Mouse (Mus musculus) erythroblast, adult 5-6 weeks (primary cell): ENCODE measurements around the gene Ddrgk1. TPM values are rescaled to one million over a fixed set of nuclear protein-coding genes. Genes with fewer than 3 reads are reported as not detected.
"Not testable (repeated sequence)": the region's sequence is repeated elsewhere in the genome, so short reads cannot be mapped to it uniquely, and the experiment has no call there.

ENCODE experiments used
- ATAC-seq: replicated peaks from 2 replicates; pipeline ENCODE4 v1.8.0; 2016; ENCODE audit warnings: moderate number of reproducible peaks, mild to moderate bottlenecking, moderate TSS enrichment, inconsistent platforms; ENCODE audit not compliant: poor library complexity, low FRiP score, severe bottlenecking
- total RNA-seq, 2 experiments: library from RNA; stranded (forward) in 1 of 2; stranded (reverse) in 1 of 2; fragments of 150-400 nt in 1 of 2; fragments of 200-764, 138-1000 nt in 1 of 2; gene quantifications; 2 replicates each; pipeline versions ENCODE4 v1.2.3 to v1.2.4; 2015 to 2017; ENCODE audit warnings: low replicate concordance in 2 of 2

Gene Ddrgk1
- total RNA-seq, 2 experiments from 2014 or later: 19.8 to 20.9 TPM

- peak; percentile 81 for ATAC-seq
Measured at GRCm38 (mm10) chr2:130655660-130656339, 8.7 kb downstream of the Ddrgk1 start.

DNA sequence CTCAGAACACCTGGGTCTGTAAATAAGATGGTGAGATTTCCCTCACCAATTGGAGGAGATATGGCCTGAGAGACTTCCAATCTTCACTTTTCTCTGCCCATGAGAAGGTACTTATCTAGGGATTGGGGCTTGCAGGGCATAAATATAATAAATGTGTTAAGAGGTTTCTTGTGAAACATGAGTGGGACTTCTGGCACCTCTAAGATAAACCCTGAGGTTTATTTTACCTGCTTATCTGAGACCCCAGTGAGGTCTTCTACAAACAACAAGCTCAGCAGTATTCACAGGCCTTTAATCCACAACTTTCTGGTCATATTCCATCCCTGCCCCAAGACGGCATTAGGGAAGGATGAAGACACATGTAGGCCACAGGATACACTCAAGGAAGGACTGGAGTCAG lies 10.7 kb downstream of the Ddrgk1 start:
- no peak for ATAC-seq

GRCm38 (mm10) chr2:130653303-130653702 lies 11.2 kb downstream of the Ddrgk1 start:
- no peak for ATAC-seq

- ATAC-seq: not testable (repeated sequence)
Measured at GRCm38 (mm10) chr2:130649028-130649427, 15.4 kb downstream of the Ddrgk1 start.

- ATAC-seq: no peak
Measured at GRCm38 (mm10) chr2:130645198-130645597, 19.3 kb downstream of the Ddrgk1 start.

GRCm38 (mm10) chr2:130642684-130643369 lies 21.6 kb downstream of the Ddrgk1 start, which contains the start of gene Lzts3:
Gene Lzts3, minus strand, starts transcription at chr2:130642803.
- peak; percentile 95 for ATAC-seq

DNA sequence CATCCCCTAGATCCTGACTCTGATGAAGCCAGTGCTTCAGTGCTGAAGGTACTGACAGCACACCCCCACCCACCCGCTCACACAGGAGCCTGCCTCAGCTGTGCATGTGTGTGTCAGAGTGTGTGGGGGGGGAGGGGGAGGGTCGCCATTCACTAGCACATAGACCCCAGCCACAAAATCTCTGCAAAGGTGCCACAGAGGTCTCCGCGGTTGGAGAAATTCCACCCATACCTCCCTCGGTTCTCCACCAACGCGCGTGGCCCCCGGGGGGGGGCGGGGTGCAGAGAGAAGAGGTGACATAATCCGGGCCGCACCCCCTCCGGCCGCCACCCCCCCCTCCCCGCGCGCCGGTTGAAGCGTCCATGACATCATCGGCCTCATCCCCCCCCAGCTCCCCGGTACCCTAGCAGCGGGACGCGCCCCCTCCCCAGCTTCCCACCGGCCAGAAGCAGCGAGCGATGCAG lies 22.2 kb downstream of the Ddrgk1 start:
- no peak for ATAC-seq

DNA sequence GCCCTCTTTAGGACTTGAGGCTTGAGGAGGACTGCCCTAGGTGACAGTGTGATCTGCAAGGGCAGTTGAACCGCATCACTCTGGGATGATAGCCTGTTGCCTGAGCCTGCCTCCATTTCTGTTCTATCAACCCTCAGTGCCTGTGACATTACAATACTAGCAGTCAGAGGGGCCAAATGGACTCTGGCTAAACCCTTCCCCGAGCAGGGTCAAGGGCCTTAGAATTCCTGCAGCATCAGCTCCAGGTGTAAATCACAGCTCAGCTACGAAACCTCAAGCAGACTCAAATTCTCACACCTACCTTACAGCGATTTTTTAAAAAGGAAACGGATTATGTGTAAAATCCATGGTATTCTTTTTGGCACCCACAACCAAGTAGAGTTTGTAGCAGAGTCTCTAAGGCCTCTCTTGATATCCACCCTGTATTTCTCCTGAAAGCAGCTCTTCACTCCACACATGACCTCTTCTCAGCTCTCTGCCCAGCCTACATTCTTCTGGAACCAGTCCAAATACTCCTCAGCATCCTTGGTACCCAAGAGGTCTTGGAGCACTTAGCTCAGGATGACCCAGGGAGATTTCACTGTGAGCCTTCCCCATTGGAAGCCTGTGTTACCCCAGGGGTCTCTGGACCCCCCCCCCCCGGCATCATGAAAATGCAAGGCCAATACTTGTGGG lies 23.0 kb downstream of the Ddrgk1 start:
- ATAC-seq: no peak

GRCm38 (mm10) chr2:130639276-130639675 lies 25.2 kb downstream of the Ddrgk1 start:
- no peak for ATAC-seq

DNA sequence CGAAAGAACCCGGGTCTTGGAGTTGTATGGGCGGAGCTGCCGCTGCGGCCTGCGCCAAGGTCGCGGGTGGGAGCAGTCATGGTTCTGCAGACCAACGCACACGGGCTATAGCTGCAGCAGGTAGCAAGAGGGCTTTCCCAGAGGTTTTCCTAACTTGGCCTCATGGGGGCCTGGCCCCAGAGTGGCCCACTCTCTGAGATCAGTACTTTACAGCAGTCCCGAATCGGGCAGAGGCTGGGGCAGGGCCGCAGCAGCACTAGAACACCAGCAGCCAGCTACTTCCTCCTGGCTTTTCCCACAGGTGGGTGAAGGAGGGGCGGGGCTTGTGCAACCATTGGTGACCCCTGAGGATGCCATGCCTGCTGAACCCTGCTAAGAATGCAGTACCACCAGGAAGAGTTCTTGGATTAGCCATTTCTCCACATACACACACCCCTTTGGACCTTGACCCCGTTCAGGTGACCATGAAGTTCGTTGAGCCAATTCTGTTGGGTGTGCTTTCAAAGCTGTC lies 26.3 kb downstream of the Ddrgk1 start:
- no peak for ATAC-seq

DNA sequence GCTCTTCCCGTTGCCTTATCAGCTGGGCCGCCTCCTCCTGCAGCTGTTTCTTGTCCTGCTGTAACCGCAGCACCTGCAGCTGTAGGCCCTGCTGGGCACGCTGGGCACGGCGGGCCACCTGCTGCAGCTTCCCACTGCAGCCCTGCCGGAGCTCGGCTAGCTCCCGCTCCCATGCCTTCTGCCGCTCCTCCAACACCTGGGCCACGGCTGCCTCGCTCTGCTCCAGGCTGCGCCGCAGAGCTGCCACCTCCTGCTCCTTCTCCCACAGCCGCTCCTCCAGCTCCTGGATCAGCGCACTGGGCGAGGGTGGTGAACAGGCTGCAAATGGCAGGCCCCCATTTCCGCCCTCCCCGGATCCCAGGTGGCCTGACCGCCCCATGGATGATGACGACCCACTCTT lies 28.6 kb downstream of the Ddrgk1 start:
- ATAC-seq: 0 out of 2 replicates have a peak, but pooled peaks have one; percentile 27

- ATAC-seq: no peak
Measured at GRCm38 (mm10) chr2:130634739-130635411, 29.6 kb downstream of the Ddrgk1 start.

DNA sequence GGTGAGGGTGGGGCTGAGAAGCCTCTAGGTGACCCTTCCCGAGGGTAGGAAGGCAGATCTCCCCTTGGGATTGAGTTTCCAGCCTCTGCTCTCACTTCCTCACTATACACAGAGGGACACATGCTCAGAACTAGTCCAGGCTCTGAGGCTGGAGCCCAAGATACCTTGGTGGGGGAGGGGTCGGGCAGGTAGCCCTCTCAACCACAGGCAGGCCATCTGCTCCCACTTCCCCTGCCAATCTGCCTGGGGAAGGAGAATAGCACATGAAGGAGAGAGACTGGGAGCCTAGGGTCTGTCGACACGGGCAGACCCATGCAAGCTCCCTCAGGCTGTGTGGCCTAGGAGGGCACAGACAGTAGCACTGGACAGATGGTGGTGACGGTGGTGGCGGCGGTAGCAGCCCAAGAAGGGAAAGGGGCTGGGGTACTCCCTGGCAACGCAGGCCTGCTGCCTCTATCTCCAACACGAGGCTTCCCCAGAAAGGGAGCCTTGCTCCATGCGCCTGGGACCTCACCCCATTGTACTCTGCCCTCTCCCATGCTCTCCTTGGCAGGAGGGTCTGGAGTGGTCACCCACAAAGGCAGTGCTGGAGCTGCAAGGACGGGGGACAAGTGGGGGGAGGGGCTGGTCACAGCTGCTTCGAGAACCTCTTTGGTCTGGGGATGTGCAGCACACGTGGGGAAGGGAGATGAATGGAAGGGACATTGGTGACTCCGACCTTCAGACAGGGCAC lies 30.3 kb downstream of the Ddrgk1 start:
- no peak for ATAC-seq

- no peak for ATAC-seq
Measured at GRCm38 (mm10) chr2:130632887-130633675, 31.4 kb downstream of the Ddrgk1 start.

DNA sequence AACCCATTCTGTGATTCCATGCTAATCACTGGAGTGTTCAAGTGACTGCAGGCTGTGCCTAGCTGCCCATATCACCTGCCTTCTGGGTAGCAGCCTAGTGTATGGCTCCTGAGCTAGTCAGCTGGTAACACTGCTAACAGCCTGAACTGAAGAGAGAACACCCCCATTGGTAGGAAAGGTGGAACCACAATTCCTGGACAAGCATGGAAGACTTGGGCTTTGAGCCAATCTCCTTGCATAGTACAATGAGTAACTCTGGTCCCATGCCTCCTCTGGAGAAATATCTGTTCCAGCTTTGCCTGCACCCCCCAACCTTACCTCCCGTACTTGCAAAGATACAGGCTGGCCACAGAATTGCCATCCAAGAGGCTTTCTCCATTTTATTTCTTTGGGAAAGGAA lies 32.0 kb downstream of the Ddrgk1 start:
- ATAC-seq: no peak

GRCm38 (mm10) chr2:130629839-130630203 lies 34.6 kb downstream of the Ddrgk1 start, which contains the start of the genes Fastkd5 and Ubox5:
Gene Fastkd5, minus strand, starts transcription at chr2:130630027.
Gene Ubox5, minus strand, starts transcription at chr2:130630038.
- ATAC-seq: peak; percentile 91

DNA sequence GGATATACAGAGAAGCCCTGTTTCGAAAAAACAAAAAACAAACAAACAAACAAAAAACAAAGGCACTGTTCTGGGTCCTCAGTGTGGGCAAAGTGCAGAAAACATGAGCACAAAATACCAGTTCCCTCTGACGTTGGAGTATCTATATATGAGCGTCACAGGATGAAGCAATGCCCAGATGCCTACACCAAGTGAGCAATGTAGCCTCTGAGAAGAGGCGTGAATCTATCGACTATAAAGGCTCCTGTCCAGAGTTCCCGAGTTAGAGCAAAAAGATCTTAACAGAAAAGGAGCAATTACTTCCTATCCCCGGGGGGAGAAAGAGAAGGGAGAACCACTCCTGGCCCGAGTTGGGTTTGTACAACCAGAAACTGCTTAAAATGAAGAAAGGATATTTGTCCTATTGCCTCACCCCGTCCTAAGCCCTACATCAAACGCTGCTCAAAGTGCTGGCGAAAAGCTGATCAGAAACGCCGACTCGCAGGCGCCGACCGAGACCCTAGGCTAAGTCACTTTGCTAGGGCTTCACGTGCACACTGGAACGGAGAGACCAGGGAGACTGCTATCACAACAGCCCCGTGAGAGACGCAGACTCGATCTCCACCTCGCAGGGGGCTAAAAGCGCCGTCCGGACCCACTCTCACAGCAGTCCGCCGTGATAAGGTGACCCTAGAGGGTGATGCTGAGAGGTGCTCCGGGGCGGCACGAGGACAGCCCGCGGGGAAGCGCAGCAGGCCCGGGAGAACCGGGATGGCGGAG lies 35.2 kb downstream of the Ddrgk1 start:
- ATAC-seq: peak; percentile 72

- no peak for ATAC-seq
Measured at GRCm38 (mm10) chr2:130628424-130628823, 36.0 kb downstream of the Ddrgk1 start.
